Mouse (Mus musculus) MEL (cell line): ENCODE measurements around the gene Rtp3. TPM values are rescaled to one million over a fixed set of nuclear protein-coding genes. Genes with fewer than 3 reads are reported as not detected.

Experiments used
- DNase-seq: peaks from one replicate; pipeline ENCODE4 v3.0.0; 2011; ENCODE audit warnings: low read depth, low spot score
- H3K27ac ChIP-seq: 2 replicates; pipeline ENCODE4 v1.5.1; 2012; ENCODE audit warnings: low read depth, mild to moderate bottlenecking, control low read depth, low read length, moderate library complexity; ENCODE audit not compliant: control insufficient read depth
- H3K27me3 ChIP-seq, 2 experiments: fragments of 150-350 bp in 1 of 2; sonication (generic) in 1 of 2; 2 replicates each; pipeline ENCODE4 v1.6.1; 2012; ENCODE audit warnings: low read length in 2 of 2, mild to moderate bottlenecking in 2 of 2, improper control_type of control experiment in 1 of 2, moderate library complexity in 1 of 2; ENCODE audit not compliant: insufficient read depth in 2 of 2, control insufficient read depth in 1 of 2
- H3K36me3 ChIP-seq, 2 experiments: 2 replicates each; pipeline ENCODE4 v1.6.1; 2012 to 2014; ENCODE audit warnings: low read length in 2 of 2, improper control_type of control experiment in 1 of 2, inconsistent platforms in 1 of 2, mild to moderate bottlenecking in 1 of 2; ENCODE audit not compliant: insufficient read depth in 2 of 2, control insufficient read depth in 1 of 2
- H3K4me1 ChIP-seq, 2 experiments: fragments of 150-350 bp in 1 of 2; sonication (generic) in 1 of 2; 2 replicates each; pipeline ENCODE4 v1.6.1; 2012; ENCODE audit warnings: low read length in 2 of 2, improper control_type of control experiment in 1 of 2, mild to moderate bottlenecking in 1 of 2; ENCODE audit not compliant: insufficient read depth in 2 of 2, control insufficient read depth in 1 of 2
- H3K4me3 ChIP-seq, 2 experiments: fragments of 150-350 bp in 1 of 2; sonication (generic) in 1 of 2; 2 replicates each; pipeline ENCODE4 v1.5.1; 2012; ENCODE audit warnings: low read depth in 2 of 2, low read length in 2 of 2, mild to moderate bottlenecking in 2 of 2, moderate library complexity in 2 of 2, control low read depth in 1 of 2, improper control_type of control experiment in 1 of 2; ENCODE audit not compliant: control insufficient read depth in 1 of 2, insufficient read depth in 1 of 2
- H3K79me2 ChIP-seq: 2 replicates; pipeline ENCODE4 v1.6.1; 2012; ENCODE audit warnings: mild to moderate bottlenecking, low read length, moderate library complexity; ENCODE audit not compliant: control insufficient read depth, poor library complexity, insufficient read depth
- H3K9ac ChIP-seq: 2 replicates; pipeline ENCODE4 v1.6.1; 2012; ENCODE audit warnings: low read depth, mild to moderate bottlenecking, control low read depth, low read length, moderate library complexity; ENCODE audit not compliant: control insufficient read depth, poor library complexity, severe bottlenecking
- H3K9me3 ChIP-seq: fragments of 150-350 bp; sonication (generic); replicated peaks from 2 replicates; pipeline ENCODE4 v1.6.1; 2012; ENCODE audit warnings: mild to moderate bottlenecking, low read length, improper control_type of control experiment, moderate library complexity; ENCODE audit not compliant: insufficient read depth
- BHLHE40 ChIP-seq: IDR thresholded peaks from 2 replicates; pipeline ENCODE4 v1.6.1; 2012; ENCODE audit warnings: low read depth, mild to moderate bottlenecking, inconsistent platforms, low read length, improper control_type of control experiment, borderline replicate concordance
- CHD2 ChIP-seq: IDR thresholded peaks from 2 replicates; pipeline ENCODE4 v1.6.1; 2011; ENCODE audit warnings: low read length, improper control_type of control experiment
- ETS1 ChIP-seq: IDR thresholded peaks from 2 replicates; pipeline ENCODE4 v1.6.1; 2012; ENCODE audit warnings: low read depth, mild to moderate bottlenecking, inconsistent platforms, low read length, improper control_type of control experiment, moderate library complexity
- GABPA ChIP-seq: IDR thresholded peaks from 2 replicates; pipeline ENCODE4 v1.6.1; 2012; ENCODE audit warnings: low read depth, mild to moderate bottlenecking, inconsistent platforms, low read length, improper control_type of control experiment, moderate library complexity
- GATA1 ChIP-seq: IDR thresholded peaks from 2 replicates; pipeline ENCODE4 v1.6.1; 2011; ENCODE audit warnings: low read depth, low read length, improper control_type of control experiment
- HCFC1 ChIP-seq: IDR thresholded peaks from 2 replicates; pipeline ENCODE4 v1.6.1; 2012; ENCODE audit warnings: low read depth, mild to moderate bottlenecking, inconsistent platforms, low read length, improper control_type of control experiment, moderate library complexity
- KAT2A ChIP-seq: conservative IDR thresholded peaks from 2 replicates; pipeline ENCODE4 v1.6.1; 2012; ENCODE audit warnings: low read depth, low read length, improper control_type of control experiment, inconsistent platforms
- MAX ChIP-seq: IDR thresholded peaks from 2 replicates; pipeline ENCODE4 v1.6.1; 2011; ENCODE audit warnings: low read length, improper control_type of control experiment
- MAZ ChIP-seq: IDR thresholded peaks from 2 replicates; pipeline ENCODE4 v1.6.1; 2012; ENCODE audit warnings: low read depth, mild to moderate bottlenecking, inconsistent platforms, low read length, improper control_type of control experiment
- MXI1 ChIP-seq: IDR thresholded peaks from 2 replicates; pipeline ENCODE4 v1.6.1; 2011; ENCODE audit warnings: mild to moderate bottlenecking, low read depth, low read length, improper control_type of control experiment
- MYB ChIP-seq: IDR thresholded peaks from 2 replicates; pipeline ENCODE4 v1.6.1; 2011; ENCODE audit warnings: mild to moderate bottlenecking, low read depth, low read length, improper control_type of control experiment
- MYC ChIP-seq: IDR thresholded peaks from 2 replicates; pipeline ENCODE4 v1.6.1; 2011; ENCODE audit warnings: low read depth, mild to moderate bottlenecking, low read length, improper control_type of control experiment, moderate library complexity
- NRF1 ChIP-seq: IDR thresholded peaks from 2 replicates; pipeline ENCODE4 v1.6.1; 2014; ENCODE audit warnings: low read depth, mild to moderate bottlenecking, inconsistent platforms, low read length, improper control_type of control experiment, moderate library complexity; ENCODE audit not compliant: poor library complexity, insufficient read depth, severe bottlenecking
- POLR2AphosphoS2 ChIP-seq: IDR thresholded peaks from 2 replicates; pipeline ENCODE4 v1.6.1; 2011; ENCODE audit warnings: low read length, improper control_type of control experiment
- RAD21 ChIP-seq: IDR thresholded peaks from 2 replicates; pipeline ENCODE4 v1.6.1; 2011; ENCODE audit warnings: mild to moderate bottlenecking, low read depth, low read length, improper control_type of control experiment
- RCOR1 ChIP-seq: IDR thresholded peaks from 2 replicates; pipeline ENCODE4 v1.6.1; 2012; ENCODE audit warnings: low read depth, mild to moderate bottlenecking, inconsistent platforms, low read length, improper control_type of control experiment
- SIN3A ChIP-seq: IDR thresholded peaks from 2 replicates; pipeline ENCODE4 v1.6.1; 2012; ENCODE audit warnings: low read length, improper control_type of control experiment, inconsistent platforms
- SMC3 ChIP-seq: IDR thresholded peaks from 2 replicates; pipeline ENCODE4 v1.6.1; 2011; ENCODE audit warnings: low read depth, low read length, improper control_type of control experiment
- TAL1 ChIP-seq: IDR thresholded peaks from 2 replicates; pipeline ENCODE4 v1.6.1; 2012; ENCODE audit warnings: mild to moderate bottlenecking, inconsistent platforms, low read length, moderate library complexity, mixed read lengths
- TBP ChIP-seq: IDR thresholded peaks from 2 replicates; pipeline ENCODE4 v1.8.0; 2011; ENCODE audit warnings: low read depth, low read length, improper control_type of control experiment
- TCF12 ChIP-seq: IDR thresholded peaks from 2 replicates; pipeline ENCODE4 v1.6.1; 2014; ENCODE audit warnings: low read depth, mild to moderate bottlenecking, inconsistent platforms, low read length, improper control_type of control experiment, moderate library complexity
- USF1 ChIP-seq: IDR thresholded peaks from 2 replicates; pipeline ENCODE4 v1.6.1; 2014; ENCODE audit warnings: low read depth, mild to moderate bottlenecking, inconsistent platforms, low read length, improper control_type of control experiment, moderate library complexity
- USF2 ChIP-seq, 2 experiments: IDR thresholded peaks; 2 replicates each; pipeline ENCODE4 v1.6.1; 2011 to 2012; ENCODE audit warnings: improper control_type of control experiment in 2 of 2, low read length in 2 of 2, borderline replicate concordance in 1 of 2, inconsistent platforms in 1 of 2, low read depth in 1 of 2, mild to moderate bottlenecking in 1 of 2; ENCODE audit not compliant: insufficient read depth in 1 of 2
- ZC3H11A ChIP-seq: IDR thresholded peaks from 2 replicates; pipeline ENCODE4 v1.6.1; 2012; ENCODE audit warnings: low read depth, mild to moderate bottlenecking, inconsistent platforms, low read length, improper control_type of control experiment
- ZKSCAN1 ChIP-seq: IDR thresholded peaks from 2 replicates; pipeline ENCODE4 v1.6.1; 2012; ENCODE audit warnings: low read depth, mild to moderate bottlenecking, inconsistent platforms, low read length, improper control_type of control experiment, moderate library complexity
- ZMIZ1 ChIP-seq: IDR thresholded peaks from 2 replicates; pipeline ENCODE4 v1.6.1; 2012; ENCODE audit warnings: low read depth, mild to moderate bottlenecking, inconsistent platforms, low read length, improper control_type of control experiment, moderate library complexity
- polyA plus RNA-seq, 2 experiments: library from polyadenylated mRNA; stranded (reverse) in 1 of 2; unstranded in 1 of 2; fragments of >175 nt in 1 of 2; fragments of >200 nt in 1 of 2; gene quantifications; 2 replicates each; pipeline versions ENCODE4 v1.2.1 to v1.2.4; 2012; ENCODE audit warnings: low replicate concordance in 2 of 2, low read depth in 1 of 2; ENCODE audit not compliant: insufficient read length in 2 of 2, insufficient read depth in 1 of 2, missing spikeins in 1 of 2
- total RNA-seq: library from RNA; depleted of rRNA; stranded (reverse); fragments of 300-350 nt; gene quantifications from 2 replicates; pipeline ENCODE4 v1.2.3, GENCODE M21; 2012

Rtp3 gene
- total and polyA plus RNA-seq, 3 experiments, result not detected

DNA sequence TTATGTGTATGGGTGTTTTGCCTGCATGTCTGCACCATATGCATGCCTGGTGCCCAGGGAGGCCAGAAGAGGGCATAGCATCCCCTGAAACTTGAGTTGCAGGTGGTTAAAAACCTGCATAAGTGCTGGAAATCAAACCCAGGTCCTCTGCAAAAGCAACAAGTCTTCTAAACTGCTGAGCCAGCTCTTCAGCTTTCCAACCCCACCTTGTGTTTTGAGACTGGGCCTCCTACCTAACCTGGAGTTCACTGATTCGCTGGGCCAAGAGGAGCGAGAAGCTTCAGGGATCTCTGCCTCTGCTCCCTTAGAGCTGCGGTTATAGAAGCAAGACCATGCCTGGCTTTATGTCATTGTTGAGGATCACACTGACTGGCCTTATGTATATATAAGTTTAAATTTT, 40.3 kb downstream of the Rtp3 start:
- Histone ChIP-seq H3K4me1 (peaks cover 0 to 7% of the 10 kb centered on the region in 2 experiments; a peak in 2 of 4 replicates), H3K27me3 (no peaks in the 10 kb centered on the region), H3K9ac (no peak overlapping the region), H3K4me3 (no peak overlapping the region), H3K36me3 (peaks cover 0 to 2% of the 10 kb centered on the region in 2 experiments; a peak in 1 of 4 replicates), H3K79me2 (no peaks in the 10 kb centered on the region), H3K9me3 (no peaks in the 10 kb centered on the region), H3K27ac (no peak overlapping the region)
- DNase-seq, result no peak
- no peak for TF ChIP-seq TCF12
- no peak for TF ChIP-seq MYC
- no peak for TF ChIP-seq USF2 (IDR thresholded peaks at IDR 0.05; ENCODE audit: borderline replicate concordance in 1 of 2, insufficient read depth in 1 of 2, low read depth in 1 of 2, low read length in 2 of 2)
- TF ChIP-seq USF1, result no peak
- TF ChIP-seq POLR2AphosphoS2, result no peak
- TF ChIP-seq ZC3H11A, result no peak
- no peak for TF ChIP-seq CHD2
- no peak for TF ChIP-seq GATA1
- no peak for TF ChIP-seq RAD21
- no peak for TF ChIP-seq MXI1
- no peak for TF ChIP-seq ZKSCAN1
- TF ChIP-seq KAT2A, result no peak
- no peak for TF ChIP-seq TBP
- no peak for TF ChIP-seq MAX

DNA sequence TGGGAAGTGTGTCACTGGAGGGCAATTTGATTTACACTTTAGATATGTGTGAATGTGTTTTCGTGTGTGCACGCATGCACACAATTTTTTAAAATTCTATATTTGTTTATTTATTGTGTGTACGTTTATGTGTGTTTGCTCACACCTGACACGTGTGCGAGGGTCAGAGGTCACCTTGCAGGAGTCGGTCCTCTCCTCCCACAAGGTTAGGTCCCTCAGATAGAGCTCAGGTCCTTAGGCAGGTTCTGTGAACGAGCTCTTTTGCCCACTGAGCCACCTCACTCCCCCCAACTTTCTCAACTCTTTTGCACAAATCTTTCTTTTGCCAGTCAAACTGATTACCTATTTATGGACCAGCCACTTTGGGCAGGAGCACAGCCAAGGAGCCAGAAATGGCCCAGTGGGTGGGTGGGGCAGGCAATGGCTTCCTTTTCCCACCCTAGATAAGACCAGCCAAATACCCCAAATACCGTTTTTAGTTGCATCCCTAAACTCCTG, 41.5 kb downstream of the Rtp3 start:
- DNase-seq, result no peak
- H3K27ac ChIP-seq, result no peak overlapping the region
- H3K4me3 ChIP-seq, result no peak overlapping the region
- peaks cover 0 to 2% of the 10 kb centered on the region in 2 experiments; a peak in 1 of 4 replicates for H3K36me3 ChIP-seq
- H3K9me3 ChIP-seq, result no peaks in the 10 kb centered on the region
- H3K4me1 ChIP-seq, result peaks cover 0 to 7% of the 10 kb centered on the region in 2 experiments; a peak in 2 of 4 replicates
- no peaks in the 10 kb centered on the region for H3K79me2 ChIP-seq
- H3K27me3 ChIP-seq, result no peaks in the 10 kb centered on the region
- H3K9ac ChIP-seq, result no peak overlapping the region
- TF ChIP-seq ETS1 (no peak), TCF12 (no peak), MXI1 (no peak)

DNA sequence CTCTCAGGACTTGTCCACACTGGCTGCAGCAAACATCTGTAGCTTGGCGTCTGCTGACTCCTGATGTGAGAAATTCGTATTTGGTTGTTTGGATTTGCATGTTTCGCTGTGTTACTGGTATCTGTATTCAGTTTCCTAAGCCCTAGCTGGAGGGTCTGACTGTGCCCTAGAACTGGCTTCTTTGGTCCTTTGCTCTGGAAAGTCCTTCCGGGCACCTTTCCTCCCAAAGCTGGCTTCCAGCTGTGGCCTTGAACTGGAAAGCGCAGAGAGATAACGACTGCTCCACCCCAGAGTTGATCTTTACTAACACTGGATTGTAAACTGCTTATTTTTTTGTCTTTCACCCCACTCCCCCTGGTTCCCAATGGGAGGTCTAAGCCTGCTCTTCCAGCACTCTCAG, 42.5 kb downstream of the Rtp3 start:
- no peak for DNase-seq
- Histone ChIP-seq H3K9ac (no peak overlapping the region), H3K36me3 (peaks cover 0 to 2% of the 10 kb centered on the region in 2 experiments; a peak in 1 of 4 replicates), H3K79me2 (no peaks in the 10 kb centered on the region), H3K27ac (no peak overlapping the region), H3K4me1 (peaks cover 0 to 7% of the 10 kb centered on the region in 2 experiments; a peak in 2 of 4 replicates), H3K4me3 (no peak overlapping the region), H3K9me3 (no peaks in the 10 kb centered on the region), H3K27me3 (no peaks in the 10 kb centered on the region)
- TF ChIP-seq MYB (no peak), BHLHE40 (no peak), MAX (no peak), MYC (no peak), TAL1 (no peak), SIN3A (no peak), RCOR1 (no peak), NRF1 (no peak), ETS1 (no peak), ZMIZ1 (no peak), HCFC1 (no peak), GABPA (no peak), MAZ (no peak), SMC3 (no peak)
